Mouse (Mus musculus) spleen, postnatal 4 days (tissue): Measurements from ENCODE around the gene Nop56.
A peak's percentile ranks its signal among the peaks of the same experiment; 100 is the strongest.

Source experiments
- DNase-seq, 2 experiments: peaks; one replicate each; pipeline ENCODE4 v3.0.0; 2022; ENCODE audit warnings: low spot score in 2 of 2

The Nop56 gene

GRCm38 (mm10) chr2:130295331-130296133 is 21.3 kb downstream of the Nop56 start:
- DNase-seq = peak in 1 of 2 experiments; percentile 70

GRCm38 (mm10) chr2:130296134-130296745 is 22.0 kb downstream of the Nop56 start:
- no peak for DNase-seq

- DNase-seq = no peak
Observed at GRCm38 (mm10) chr2:130297580-130297979, 23.4 kb downstream of the Nop56 start.

GRCm38 (mm10) chr2:130303014-130303413 is 28.8 kb downstream of the Nop56 start:
- DNase-seq = no peak

- no peak for DNase-seq
Observed at GRCm38 (mm10) chr2:130327057-130327456, 52.8 kb downstream of the Nop56 start.
